Mouse (Mus musculus) forebrain, embryonic 10.5 days (tissue): ENCODE measurements around the gene Myh3. TPM values are rescaled to one million over a fixed set of nuclear protein-coding genes. Genes with fewer than 3 reads are reported as not detected.

Experiments
- DNase-seq: peaks from one replicate; pipeline ENCODE4 v3.0.0-alpha.2; 2017; ENCODE audit warnings: low spot score; ENCODE audit errors: extremely low spot score
- H3K27ac ChIP-seq: fragments of 300-500 bp; sonication (generic); 2 replicates; pipeline ENCODE4 v1.5.1; 2016; ENCODE audit warnings: mild to moderate bottlenecking
- H3K27me3 ChIP-seq: fragments of 300-500 bp; sonication (generic); 2 replicates; pipeline ENCODE4 v1.6.1; 2016; ENCODE audit warnings: mild to moderate bottlenecking; ENCODE audit not compliant: poor library complexity, severe bottlenecking
- H3K36me3 ChIP-seq: fragments of 300-500 bp; sonication (generic); replicated peaks from 2 replicates; pipeline ENCODE4 v1.6.1; 2016; ENCODE audit warnings: mild to moderate bottlenecking, moderate library complexity
- H3K4me1 ChIP-seq: fragments of 300-500 bp; sonication (generic); 2 replicates; pipeline ENCODE4 v1.6.1; 2016
- H3K4me3 ChIP-seq: fragments of 300-500 bp; sonication (generic); 2 replicates; pipeline ENCODE4 v1.5.1; 2016; ENCODE audit warnings: mild to moderate bottlenecking, moderate library complexity
- H3K9me3 ChIP-seq: fragments of 300-500 bp; sonication (generic); 2 replicates; pipeline ENCODE4 v1.6.1; 2016; ENCODE audit warnings: mild to moderate bottlenecking, moderate library complexity
- WGBS: fragments of 180-500 bp; shearing (Covaris S2); methylation state at CpG from one replicate; pipeline ENCODE4 v1.1.7; 2016; 5-methylcytosine and 5-hydroxymethylcytosine counted together
- polyA plus RNA-seq: library from polyadenylated mRNA; unstranded; fragments of >200 nt; fragmentation: Nextera tagmentation; extraction: Ambion mirVana; gene quantifications from 2 replicates; pipeline ENCODE4 v1.2.1, GENCODE M21; 2016

The Myh3 gene
- polyA plus RNA-seq, 1 experiment from 2014 or later = 0.37 TPM

DNA sequence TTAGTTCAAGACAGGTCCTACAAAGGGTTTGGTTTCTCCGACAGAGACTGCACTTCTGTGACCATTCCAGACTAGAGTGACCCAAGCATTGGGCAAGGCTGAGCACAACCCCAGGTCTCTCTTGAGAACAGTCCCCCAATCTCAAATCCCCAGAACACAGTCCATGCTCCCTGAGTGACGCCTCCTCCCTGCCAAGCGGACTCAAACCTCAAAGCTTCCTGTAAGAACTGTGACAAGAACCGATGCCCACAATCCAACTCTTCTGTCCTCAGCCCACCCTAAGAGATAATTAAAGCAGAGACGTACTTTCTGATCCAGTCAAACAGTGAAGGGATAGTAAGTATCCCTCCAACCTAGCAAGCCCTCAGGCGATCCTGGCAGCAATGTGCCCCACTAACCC is 35.3 kb downstream of the Myh3 start:
- Histone ChIP-seq H3K36me3 (no peaks in the 10 kb centered on the region), H3K27ac (no peak overlapping the region), H3K4me3 (no peak overlapping the region), H3K27me3 (peaks cover 4% of the 10 kb centered on the region; the same call in 1 of the 2 replicates), H3K4me1 (peaks cover 2% of the 10 kb centered on the region; the same call in 1 of the 2 replicates), H3K9me3 (no peaks in the 10 kb centered on the region)
- DNase-seq = no peak
- WGBS = 96% methylated on average over 6 of the region's 6 CpGs

DNA sequence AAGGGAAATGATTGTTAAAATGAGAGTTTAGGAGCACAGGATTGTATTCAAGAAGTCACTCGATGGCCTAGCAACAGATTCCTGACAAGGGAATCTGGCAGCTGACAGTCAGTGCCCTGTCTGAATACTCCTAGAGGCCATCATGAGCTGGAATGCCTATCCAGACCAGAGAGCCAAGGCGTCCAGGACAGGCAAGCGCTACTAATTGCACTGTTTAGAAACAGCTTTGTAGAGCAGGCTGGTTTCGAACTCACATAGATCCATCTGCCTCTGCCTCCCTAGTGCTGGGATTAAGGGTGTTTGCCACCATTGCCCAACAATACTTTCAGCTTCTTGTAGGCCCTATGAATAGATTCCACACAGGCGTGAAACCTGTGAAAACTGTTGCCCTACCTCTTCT is 36.2 kb downstream of the Myh3 start:
- 91% methylated on average over 5 of the region's 5 CpGs for WGBS
- no peak for DNase-seq
- H3K27ac ChIP-seq = no peak overlapping the region

DNA sequence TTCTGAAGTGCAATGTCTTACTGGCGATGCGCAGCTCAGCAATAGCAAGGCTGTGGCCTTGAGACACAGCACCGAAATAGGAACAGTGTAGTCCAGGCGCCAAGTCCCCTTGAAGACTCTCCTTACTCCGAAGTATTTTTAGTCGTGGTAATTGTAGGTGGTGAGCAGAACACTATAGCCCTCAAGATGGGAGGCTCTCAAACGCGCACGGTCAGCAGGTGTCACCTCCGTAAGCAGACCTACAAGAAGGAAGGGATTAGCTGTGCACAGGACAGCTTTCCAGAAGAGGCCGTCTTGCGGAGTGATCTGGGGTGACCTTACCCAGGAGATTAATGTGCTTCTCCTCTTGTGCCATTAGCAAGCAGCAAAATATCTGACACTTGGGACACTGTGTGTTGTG is 36.8 kb downstream of the Myh3 start:
- DNase-seq = no peak
- Histone ChIP-seq H3K4me3 (no peak overlapping the region), H3K9me3 (no peaks in the 10 kb centered on the region), H3K36me3 (no peaks in the 10 kb centered on the region), H3K4me1 (peaks cover 6% of the 10 kb centered on the region), H3K27me3 (peaks cover 4% of the 10 kb centered on the region; the same call in 1 of the 2 replicates), H3K27ac (no peak overlapping the region)
- WGBS = 91% methylated on average over 12 of the region's 12 CpGs

More for the DNA sequence above, 36.2 kb downstream of the Myh3 start:
- Histone ChIP-seq H3K4me1 (peaks cover 3% of the 10 kb centered on the region; the same call in 1 of the 2 replicates), H3K9me3 (no peaks in the 10 kb centered on the region), H3K36me3 (no peaks in the 10 kb centered on the region), H3K4me3 (no peak overlapping the region), H3K27me3 (peaks cover 4% of the 10 kb centered on the region; the same call in 1 of the 2 replicates)

DNA sequence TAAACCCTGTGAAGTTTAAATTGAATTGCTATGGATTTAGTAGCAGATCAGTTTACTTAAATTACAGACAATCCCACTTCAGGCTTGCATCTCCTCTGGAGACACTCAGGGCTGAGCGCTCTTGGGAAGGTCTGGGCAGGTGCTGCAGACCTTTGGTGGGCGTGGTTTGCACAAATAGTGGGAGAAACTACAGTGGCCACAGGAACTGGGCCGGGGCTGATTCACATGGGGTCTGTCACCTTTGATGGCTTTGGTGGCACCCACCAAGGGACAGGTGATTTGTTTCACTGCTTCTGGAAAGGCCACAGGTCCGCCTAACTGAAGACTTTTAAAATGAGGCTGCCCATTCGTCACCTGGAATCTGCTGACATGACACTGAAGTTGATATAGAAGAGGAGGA is 38.6 kb downstream of the Myh3 start:
- H3K27me3 ChIP-seq = no peaks in the 10 kb centered on the region
- H3K9me3 ChIP-seq = no peaks in the 10 kb centered on the region
- no peaks in the 10 kb centered on the region for H3K36me3 ChIP-seq
- WGBS = 86% methylated on average over 5 of the region's 5 CpGs
- no peak overlapping the region for H3K27ac ChIP-seq
- H3K4me1 ChIP-seq = peaks cover 12% of the 10 kb centered on the region
- H3K4me3 ChIP-seq = no peak overlapping the region
- no peak for DNase-seq

DNA sequence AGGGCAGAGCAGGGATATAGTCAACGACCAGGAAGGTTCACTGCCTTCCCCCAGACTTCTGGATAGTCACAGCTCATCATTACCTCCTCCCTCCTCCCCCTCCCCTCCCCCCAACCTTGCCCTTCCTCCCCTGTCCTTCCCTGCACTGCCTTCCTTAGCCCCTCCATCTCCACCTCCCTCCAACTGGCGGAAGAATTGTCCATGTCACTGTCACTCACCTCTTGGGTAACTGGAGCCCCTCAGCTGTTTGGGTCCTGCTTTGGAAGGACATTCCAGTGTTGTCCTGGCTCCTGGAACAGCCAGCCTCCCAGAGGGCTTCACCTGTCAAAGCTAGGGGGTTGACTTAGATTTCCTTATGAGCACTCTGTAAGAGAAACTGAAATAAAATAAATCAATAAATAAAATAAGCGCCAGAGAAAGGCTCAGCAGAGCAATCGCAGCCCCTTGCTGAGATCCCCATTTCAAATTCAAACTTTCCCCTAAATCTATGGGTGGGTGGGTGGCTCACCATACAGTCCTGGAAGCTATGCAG is 41.5 kb downstream of the Myh3 start:
- no peak overlapping the region for H3K4me3 ChIP-seq
- DNase-seq = no peak
- no peaks in the 10 kb centered on the region for H3K36me3 ChIP-seq
- H3K9me3 ChIP-seq = no peaks in the 10 kb centered on the region
- H3K27ac ChIP-seq = no peak overlapping the region
- H3K4me1 ChIP-seq = peaks cover 10% of the 10 kb centered on the region; the same call in 1 of the 2 replicates
- H3K27me3 ChIP-seq = no peaks in the 10 kb centered on the region
- 50% methylated on average over 4 of the region's 4 CpGs for WGBS

DNA sequence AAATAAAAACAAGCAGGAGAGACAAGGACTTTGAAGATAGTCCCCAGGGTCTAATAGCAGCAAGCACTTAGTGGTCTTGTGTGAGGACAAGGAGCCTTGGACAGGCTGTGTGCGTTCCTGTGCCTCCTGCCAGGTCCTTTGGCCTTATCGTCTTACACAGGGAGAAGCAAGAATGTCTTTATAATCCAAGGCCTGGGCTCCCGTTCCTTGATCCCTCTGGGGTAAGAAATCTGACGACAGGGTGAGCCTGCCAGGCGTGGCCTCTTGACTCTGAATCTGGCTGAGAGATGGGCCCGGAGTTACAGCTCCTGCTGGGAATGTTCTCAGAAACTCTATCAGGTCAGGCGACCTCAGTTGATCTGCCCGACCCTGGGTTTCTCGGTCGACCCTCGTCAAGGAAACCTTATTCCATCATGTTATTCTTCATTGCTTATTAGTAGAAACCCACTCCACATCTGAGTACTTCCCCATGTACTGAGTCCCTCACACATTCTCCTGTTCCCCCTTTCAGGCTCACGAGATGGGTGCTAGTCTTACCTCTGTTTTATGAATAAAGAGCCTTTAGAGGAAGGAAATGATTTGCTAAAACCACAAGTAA is 42.7 kb downstream of the Myh3 start:
- H3K27ac ChIP-seq = no peak overlapping the region
- peaks cover 10% of the 10 kb centered on the region; the same call in 1 of the 2 replicates for H3K4me1 ChIP-seq
- 54% methylated on average over 12 of the region's 12 CpGs for WGBS
- H3K27me3 ChIP-seq = no peaks in the 10 kb centered on the region
- H3K36me3 ChIP-seq = no peaks in the 10 kb centered on the region
- DNase-seq = no peak
- H3K9me3 ChIP-seq = no peaks in the 10 kb centered on the region
- no peak overlapping the region for H3K4me3 ChIP-seq

DNA sequence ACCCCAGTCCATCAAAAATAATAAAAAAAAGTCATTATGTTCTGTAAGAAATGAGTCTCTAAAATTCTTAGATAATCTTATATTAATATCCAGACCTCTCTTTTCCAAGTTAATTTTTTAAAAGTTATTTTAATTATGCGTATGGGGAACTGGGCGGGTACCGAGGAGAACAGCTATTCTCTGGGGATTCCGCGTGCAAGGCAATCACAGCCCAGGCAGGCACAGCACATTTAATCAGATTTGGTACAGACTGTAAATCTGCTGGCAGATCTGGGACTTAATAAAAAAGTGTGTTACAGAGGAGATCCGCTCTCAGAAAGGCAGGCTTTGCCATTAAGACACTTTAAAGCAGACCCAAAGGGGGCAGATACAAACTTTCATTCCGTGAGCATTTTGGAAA is 46.8 kb downstream of the Myh3 start:
- DNase-seq = no peak
- Histone ChIP-seq H3K27me3 (no peaks in the 10 kb centered on the region), H3K36me3 (no peaks in the 10 kb centered on the region), H3K4me1 (peaks cover 6% of the 10 kb centered on the region; the same call in 1 of the 2 replicates), H3K27ac (no peak overlapping the region), H3K4me3 (no peak overlapping the region), H3K9me3 (no peaks in the 10 kb centered on the region)
- 91% methylated on average over 7 of the region's 7 CpGs for WGBS

DNA sequence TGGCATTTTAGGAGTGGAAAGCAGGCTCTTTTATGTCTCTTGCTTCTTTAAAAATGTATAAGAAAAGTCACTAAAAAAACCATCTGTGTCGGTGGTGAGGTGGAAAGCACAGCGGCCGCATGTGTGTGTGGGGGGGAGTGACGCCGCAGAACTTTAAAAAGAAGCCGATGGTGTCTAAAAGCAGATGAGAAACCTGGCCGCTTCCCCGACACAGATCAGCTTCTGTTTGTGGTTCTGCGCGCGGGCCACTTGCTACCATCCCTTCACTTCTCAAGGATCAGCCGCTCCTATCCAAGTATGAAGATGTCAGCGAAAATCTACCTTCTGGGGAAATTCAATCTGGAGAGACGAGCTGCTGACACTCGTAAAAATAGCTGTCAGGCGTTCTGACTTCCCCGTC is 47.3 kb downstream of the Myh3 start:
- no peak for DNase-seq
- no peak overlapping the region for H3K4me3 ChIP-seq
- H3K36me3 ChIP-seq = no peaks in the 10 kb centered on the region
- H3K4me1 ChIP-seq = 0 out of 2 replicates have a peak, but pooled peaks cover 3% of the 10 kb centered on the region
- no peaks in the 10 kb centered on the region for H3K27me3 ChIP-seq
- no peaks in the 10 kb centered on the region for H3K9me3 ChIP-seq
- whole genome bisulfite sequencing = 87% methylated on average over 17 of the region's 17 CpGs
- H3K27ac ChIP-seq = no peak overlapping the region

DNA sequence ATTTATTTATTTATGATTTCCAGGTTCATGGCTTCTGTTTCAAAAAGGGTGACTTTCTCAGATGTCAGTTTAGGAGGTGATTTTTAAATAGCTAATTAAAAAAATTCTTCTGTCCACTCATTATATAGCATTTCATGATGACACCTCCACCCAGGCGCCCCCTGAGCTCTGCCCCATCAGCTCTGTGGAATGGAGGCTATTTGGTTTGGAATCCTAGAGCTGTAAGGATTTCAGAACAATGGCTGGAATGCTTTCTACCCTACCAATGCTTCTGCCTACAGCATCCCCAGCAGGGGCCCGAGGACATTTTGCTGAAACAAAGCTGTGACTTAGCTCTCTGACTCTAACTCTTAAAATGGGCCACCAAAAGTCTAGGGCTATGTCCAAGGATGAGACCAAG is 55.4 kb downstream of the Myh3 start:
- DNase-seq = no peak
- no peaks in the 10 kb centered on the region for H3K9me3 ChIP-seq
- no peak overlapping the region for H3K27ac ChIP-seq
- no peaks in the 10 kb centered on the region for H3K4me1 ChIP-seq
- no peak overlapping the region for H3K4me3 ChIP-seq
- 79% methylated on average over 2 of the region's 2 CpGs for WGBS
- no peaks in the 10 kb centered on the region for H3K27me3 ChIP-seq
- no peaks in the 10 kb centered on the region for H3K36me3 ChIP-seq

DNA sequence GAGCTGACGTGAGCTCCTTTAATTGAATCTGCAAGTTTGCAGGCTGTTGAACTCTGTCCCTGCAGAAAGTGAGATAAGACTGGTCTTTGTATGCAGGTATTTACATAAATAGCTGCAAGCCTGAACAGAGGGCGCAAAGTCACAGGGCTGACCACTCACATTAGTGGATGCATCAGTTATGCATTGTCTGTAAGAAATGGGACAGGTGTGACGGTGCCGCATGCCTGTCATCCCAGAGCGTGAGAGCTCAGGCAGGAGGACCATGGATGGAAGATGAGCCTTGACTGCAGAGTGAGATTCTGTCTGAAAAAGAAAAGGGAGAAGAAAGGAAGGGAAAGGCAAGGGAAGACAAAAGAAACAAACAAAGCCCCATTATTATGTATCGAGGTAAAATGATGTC is 56.6 kb downstream of the Myh3 start:
- Histone ChIP-seq H3K9me3 (no peaks in the 10 kb centered on the region), H3K4me1 (no peaks in the 10 kb centered on the region), H3K4me3 (no peak overlapping the region), H3K27me3 (no peaks in the 10 kb centered on the region), H3K36me3 (no peaks in the 10 kb centered on the region), H3K27ac (no peak overlapping the region)
- no peak for DNase-seq
- WGBS = 89% methylated on average over 6 of the region's 6 CpGs

DNA sequence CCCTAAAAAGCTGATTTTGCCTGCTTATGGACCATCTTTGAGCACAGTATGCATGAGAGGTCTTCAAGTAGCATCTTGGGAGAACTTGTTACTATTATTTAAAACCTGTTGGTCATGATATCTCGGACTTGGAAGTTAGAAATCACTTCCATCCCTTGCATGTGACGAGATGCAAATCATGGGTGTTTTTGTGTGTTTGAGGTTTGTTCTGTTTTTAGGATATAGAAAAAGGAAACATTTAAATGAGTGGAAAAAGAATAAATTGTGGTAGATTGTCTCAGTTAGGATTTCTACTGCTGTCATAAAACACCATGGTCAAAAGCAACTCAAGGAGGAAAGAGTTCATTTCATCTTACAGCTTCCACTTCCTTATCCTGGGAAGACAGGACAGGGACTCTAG is 57.4 kb downstream of the Myh3 start:
- 89% methylated on average over 2 of the region's 2 CpGs for WGBS
- DNase-seq = no peak
- Histone ChIP-seq H3K27ac (no peak overlapping the region), H3K4me3 (no peak overlapping the region), H3K9me3 (no peaks in the 10 kb centered on the region), H3K4me1 (no peaks in the 10 kb centered on the region), H3K36me3 (no peaks in the 10 kb centered on the region), H3K27me3 (no peaks in the 10 kb centered on the region)

DNA sequence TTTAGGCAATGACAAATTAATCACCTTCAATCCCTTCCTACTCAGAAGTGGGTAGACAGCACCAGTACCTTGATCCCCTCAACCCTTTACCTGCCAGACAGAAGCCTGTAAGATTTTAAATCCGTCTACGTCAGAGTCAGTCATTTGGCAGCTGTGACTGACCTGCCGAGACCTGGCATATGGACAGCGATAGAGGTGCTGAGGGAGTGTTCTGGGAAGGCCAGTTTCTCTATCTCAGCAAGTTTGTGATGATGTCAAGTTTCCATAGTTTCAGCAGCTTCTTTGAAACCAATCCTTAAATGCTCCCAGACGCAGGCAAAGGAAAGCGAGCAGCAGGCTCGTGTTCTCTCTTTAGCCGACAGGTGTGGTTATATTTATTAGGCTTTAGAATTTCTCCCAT is 61.5 kb downstream of the Myh3 start:
- Histone ChIP-seq H3K27ac (no peak overlapping the region), H3K4me1 (peaks cover 7% of the 10 kb centered on the region), H3K36me3 (no peaks in the 10 kb centered on the region), H3K27me3 (no peaks in the 10 kb centered on the region), H3K4me3 (no peak overlapping the region), H3K9me3 (no peaks in the 10 kb centered on the region)
- 86% methylated on average over 8 of the region's 8 CpGs for WGBS
- DNase-seq = no peak

DNA sequence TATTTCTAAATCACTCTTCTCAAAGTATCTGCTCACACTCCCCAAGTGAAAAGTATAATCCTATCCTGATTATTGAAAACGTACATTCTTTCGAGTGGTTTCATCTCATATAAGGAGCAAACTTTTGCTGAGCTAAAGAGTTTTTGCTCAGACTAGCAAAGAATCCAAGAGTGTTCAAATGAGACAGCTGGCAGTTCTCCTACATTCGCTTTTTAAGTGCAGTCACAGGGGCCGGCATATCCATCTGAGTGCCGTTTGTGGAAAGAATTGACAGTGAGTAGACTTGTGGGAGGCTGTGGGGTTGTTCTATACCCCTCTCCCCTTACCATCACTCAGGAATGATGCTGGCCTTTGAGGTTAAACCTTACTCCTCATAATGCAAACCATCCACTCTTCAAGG is 62.1 kb downstream of the Myh3 start:
- no peak overlapping the region for H3K4me3 ChIP-seq
- DNase-seq = no peak
- H3K27ac ChIP-seq = no peak overlapping the region
- H3K27me3 ChIP-seq = no peaks in the 10 kb centered on the region
- H3K9me3 ChIP-seq = no peaks in the 10 kb centered on the region
- 86% methylated on average over 5 of the region's 5 CpGs for WGBS
- no peaks in the 10 kb centered on the region for H3K36me3 ChIP-seq
- H3K4me1 ChIP-seq = peaks cover 7% of the 10 kb centered on the region
